Mouse (Mus musculus) intestine, postnatal 0 days (tissue): Measurements from ENCODE around the gene Mettl9. TPM values are rescaled to one million over a fixed set of nuclear protein-coding genes. Genes with fewer than 3 reads are reported as not detected.
A peak's percentile ranks its signal among the peaks of the same experiment; 100 is the strongest.

ENCODE experiments used
- ATAC-seq: fragments of 200-750 bp; cut with Nextera tagmentation; 2 replicates; pipeline ENCODE4 v1.8.0; 2017; ENCODE audit warnings: mild to moderate bottlenecking, moderate TSS enrichment, moderate library complexity
- H3K27ac ChIP-seq: fragments of 300-500 bp; sonication (generic); 2 replicates; pipeline ENCODE4 v1.5.1; 2014; ENCODE audit warnings: mild to moderate bottlenecking, low read depth, low read length, moderate library complexity
- H3K27me3 ChIP-seq: fragments of 300-500 bp; sonication (generic); replicated peaks from 2 replicates; pipeline ENCODE4 v1.6.1; 2014; ENCODE audit warnings: low read length, mixed read lengths; ENCODE audit not compliant: control insufficient read depth, insufficient read depth
- H3K36me3 ChIP-seq: fragments of 300-500 bp; sonication (generic); 2 replicates; pipeline ENCODE4 v1.6.1; 2014; ENCODE audit warnings: mild to moderate bottlenecking, moderate library complexity; ENCODE audit not compliant: control insufficient read depth, insufficient read depth
- H3K4me1 ChIP-seq: fragments of 300-500 bp; sonication (generic); replicated peaks from 2 replicates; pipeline ENCODE4 v1.6.1; 2014; ENCODE audit warnings: antibody characterized with exemption, low read length, mixed read lengths; ENCODE audit not compliant: control insufficient read depth, insufficient read depth
- H3K4me2 ChIP-seq: fragments of 300-500 bp; sonication (generic); replicated peaks from 2 replicates; pipeline ENCODE4 v1.6.1; 2014; ENCODE audit warnings: low read depth, mild to moderate bottlenecking, moderate library complexity
- H3K4me3 ChIP-seq: fragments of 300-500 bp; sonication (generic); 2 replicates; pipeline ENCODE4 v1.5.1; 2014; ENCODE audit warnings: low read depth, low read length
- H3K9ac ChIP-seq: fragments of 300-500 bp; sonication (generic); 2 replicates; pipeline ENCODE4 v1.6.1; 2014; ENCODE audit warnings: mild to moderate bottlenecking, low read depth, low read length
- H3K9me3 ChIP-seq: fragments of 300-500 bp; sonication (generic); 2 replicates; pipeline ENCODE4 v1.6.1; 2016; ENCODE audit warnings: mixed run types; ENCODE audit not compliant: control insufficient read depth
- CTCF ChIP-seq: sonication (generic); IDR thresholded peaks from 2 replicates; pipeline ENCODE4 v1.5.1; 2016; ENCODE audit warnings: low read depth, mild to moderate bottlenecking, control low read depth, antibody characterized with exemption, moderate library complexity
- WGBS: fragments of 180-500 bp; shearing (Covaris S2); extraction: QIAGEN DNeasy Blood & Tissue Kit; methylation state at CpG from one replicate; pipeline ENCODE4 v1.1.7; 2014; 5-methylcytosine and 5-hydroxymethylcytosine counted together
- polyA plus RNA-seq: library from polyadenylated mRNA; unstranded; fragments of >200 nt; fragmentation: Nextera tagmentation; extraction: Ambion mirVana; gene quantifications from 2 replicates; pipeline ENCODE4 v1.2.1, GENCODE M21; 2015

Mettl9 gene
- polyA plus RNA-seq, 1 experiment from 2014 or later: 89.4 TPM

- Histone ChIP-seq H3K27ac (no peak overlapping the region), H3K36me3 (peaks cover 25% of the 10 kb centered on the region), H3K9me3 (no peaks in the 10 kb centered on the region), H3K9ac (no peak overlapping the region), H3K4me1 (no peaks in the 10 kb centered on the region), H3K4me3 (no peak overlapping the region), H3K27me3 (no peaks in the 10 kb centered on the region), H3K4me2 (no peak overlapping the region)
- WGBS: 29% methylated on average over 5 of the region's 5 CpGs
- TF ChIP-seq CTCF: peak; percentile 87
- no peak for ATAC-seq
Measured at GRCm38 (mm10) chr7:121077829-121078228, 43.6 kb downstream of the Mettl9 start.

GRCm38 (mm10) chr7:121081350-121081749, 47.1 kb downstream of the Mettl9 start, which contains the start of gene Otoa:
Gene Otoa, plus strand, starts transcription at chr7:121081650.
- Histone ChIP-seq H3K4me3 (no peak within 1 kb of the TSS), H3K4me2 (no peak within 1 kb of the TSS), H3K36me3 (peaks cover 12% of the 10 kb centered on the region), H3K27ac (no peak within 1 kb of the TSS), H3K27me3 (no peaks in the 10 kb centered on the region), H3K9me3 (no peaks in the 10 kb centered on the region), H3K4me1 (no peaks in the 10 kb centered on the region), H3K9ac (no peak within 1 kb of the TSS)
- no peak for TF ChIP-seq CTCF
- 91% methylated on average over 4 of the region's 4 CpGs for whole genome bisulfite sequencing
- no peak for ATAC-seq

- TF ChIP-seq CTCF: no peak
- Histone ChIP-seq H3K4me3 (no peak overlapping the region), H3K9ac (no peak overlapping the region), H3K36me3 (peaks cover 10% of the 10 kb centered on the region), H3K4me1 (no peaks in the 10 kb centered on the region), H3K4me2 (no peak overlapping the region), H3K27me3 (no peaks in the 10 kb centered on the region), H3K27ac (no peak overlapping the region), H3K9me3 (no peaks in the 10 kb centered on the region)
- ATAC-seq: no peak
- WGBS: 77% methylated on average over 2 of the region's 2 CpGs
Measured at GRCm38 (mm10) chr7:121081816-121082215, 47.6 kb downstream of the Mettl9 start.

GRCm38 (mm10) chr7:121082949-121083513, 48.8 kb downstream of the Mettl9 start:
- ATAC-seq: no peak
- Histone ChIP-seq H3K36me3 (no peaks in the 10 kb centered on the region), H3K9me3 (no peaks in the 10 kb centered on the region), H3K4me3 (no peak overlapping the region), H3K27ac (no peak overlapping the region), H3K27me3 (no peaks in the 10 kb centered on the region), H3K4me1 (no peaks in the 10 kb centered on the region), H3K9ac (no peak overlapping the region), H3K4me2 (no peak overlapping the region)
- WGBS: 69% methylated on average over 9 of the region's 9 CpGs
- TF ChIP-seq CTCF: no peak

GRCm38 (mm10) chr7:121084840-121085453, 50.7 kb downstream of the Mettl9 start:
- H3K4me1 ChIP-seq: no peaks in the 10 kb centered on the region
- H3K27me3 ChIP-seq: no peaks in the 10 kb centered on the region
- H3K9me3 ChIP-seq: no peaks in the 10 kb centered on the region
- H3K9ac ChIP-seq: no peak overlapping the region
- TF ChIP-seq CTCF: no peak
- WGBS: 64% methylated on average over 8 of the region's 8 CpGs
- no peak overlapping the region for H3K4me3 ChIP-seq
- H3K27ac ChIP-seq: no peak overlapping the region
- no peak overlapping the region for H3K4me2 ChIP-seq
- H3K36me3 ChIP-seq: no peaks in the 10 kb centered on the region
- ATAC-seq: no peak

- H3K9ac ChIP-seq: no peak overlapping the region
- ATAC-seq: no peak
- H3K27me3 ChIP-seq: no peaks in the 10 kb centered on the region
- no peak for TF ChIP-seq CTCF
- H3K4me3 ChIP-seq: no peak overlapping the region
- no peaks in the 10 kb centered on the region for H3K36me3 ChIP-seq
- WGBS: 29% methylated on average over 4 of the region's 4 CpGs
- no peak overlapping the region for H3K27ac ChIP-seq
- H3K4me1 ChIP-seq: no peaks in the 10 kb centered on the region
- no peak overlapping the region for H3K4me2 ChIP-seq
- no peaks in the 10 kb centered on the region for H3K9me3 ChIP-seq
Measured at GRCm38 (mm10) chr7:121085500-121085899, 51.3 kb downstream of the Mettl9 start.

GRCm38 (mm10) chr7:121088745-121089144, 54.5 kb downstream of the Mettl9 start:
- peak; percentile 44 for TF ChIP-seq CTCF
- H3K4me3 ChIP-seq: no peak overlapping the region
- H3K4me2 ChIP-seq: no peak overlapping the region
- ATAC-seq: no peak
- no peaks in the 10 kb centered on the region for H3K27me3 ChIP-seq
- no peak overlapping the region for H3K9ac ChIP-seq
- H3K4me1 ChIP-seq: no peaks in the 10 kb centered on the region
- no peaks in the 10 kb centered on the region for H3K9me3 ChIP-seq
- H3K36me3 ChIP-seq: no peaks in the 10 kb centered on the region
- 78% methylated on average over 5 of the region's 5 CpGs for WGBS
- H3K27ac ChIP-seq: no peak overlapping the region
